Mouse (Mus musculus): Measurements from ENCODE around the gene Fam83e. TPM values are rescaled to one million over a fixed set of nuclear protein-coding genes. Genes with fewer than 3 reads are reported as not detected.

The Fam83e gene
- polyA plus RNA-seq, 1 experiment from 2014 or later: 0.28 TPM

DNA sequence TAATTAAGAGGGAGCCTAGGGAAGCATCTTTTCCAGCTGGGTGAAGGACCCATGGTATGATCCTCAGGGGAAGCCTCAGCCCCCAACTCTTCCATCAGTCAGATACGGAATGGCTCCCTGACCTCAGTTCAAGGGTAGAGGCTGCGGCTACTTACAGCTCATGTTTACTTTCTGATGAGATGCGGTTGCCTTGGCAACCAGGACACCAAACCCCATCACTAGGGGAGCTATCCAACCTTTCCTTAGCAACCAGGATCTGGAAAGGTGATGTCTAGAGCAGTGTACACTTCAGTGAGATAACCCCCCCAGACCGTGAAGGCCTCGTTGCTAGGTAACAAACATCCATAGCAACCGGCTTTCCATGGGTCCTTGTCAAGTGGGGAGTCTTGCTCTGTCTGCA is 12.0 kb upstream of the Fam83e start:
- Histone ChIP-seq H3K36me3 (ENCODE audit: insufficient read depth, low read length) (peaks cover 38% of the 10 kb centered on the region), H3K4me2 (ENCODE audit: low read length) (no peak overlapping the region), H3K27ac (no peak overlapping the region), H3K4me3 (replicated peaks; ENCODE audit: low read depth, low read length) (no peak overlapping the region), H3K4me1 (replicated peaks; ENCODE audit: insufficient read depth, low read length) (peaks cover 18% of the 10 kb centered on the region), H3K9ac (ENCODE audit: low read depth, low read length) (no peak overlapping the region), H3K27me3 (ENCODE audit: insufficient read depth, low read length) (no peaks in the 10 kb centered on the region), H3K9me3 (replicated peaks; ENCODE audit: low read length) (no peaks in the 10 kb centered on the region)
- ATAC-seq (replicated peaks; ENCODE audit: low FRiP score, low read depth) (no peak), DNase-seq (ENCODE audit: low spot score) (no peak)
- 50% methylated on average over 6 of the region's 6 CpGs for WGBS
- TF ChIP-seq CTCF (IDR thresholded peaks at IDR 0.05; ENCODE audit: low read depth): 0 out of 2 replicates have a peak, but pooled peaks have one; percentile 2

DNA sequence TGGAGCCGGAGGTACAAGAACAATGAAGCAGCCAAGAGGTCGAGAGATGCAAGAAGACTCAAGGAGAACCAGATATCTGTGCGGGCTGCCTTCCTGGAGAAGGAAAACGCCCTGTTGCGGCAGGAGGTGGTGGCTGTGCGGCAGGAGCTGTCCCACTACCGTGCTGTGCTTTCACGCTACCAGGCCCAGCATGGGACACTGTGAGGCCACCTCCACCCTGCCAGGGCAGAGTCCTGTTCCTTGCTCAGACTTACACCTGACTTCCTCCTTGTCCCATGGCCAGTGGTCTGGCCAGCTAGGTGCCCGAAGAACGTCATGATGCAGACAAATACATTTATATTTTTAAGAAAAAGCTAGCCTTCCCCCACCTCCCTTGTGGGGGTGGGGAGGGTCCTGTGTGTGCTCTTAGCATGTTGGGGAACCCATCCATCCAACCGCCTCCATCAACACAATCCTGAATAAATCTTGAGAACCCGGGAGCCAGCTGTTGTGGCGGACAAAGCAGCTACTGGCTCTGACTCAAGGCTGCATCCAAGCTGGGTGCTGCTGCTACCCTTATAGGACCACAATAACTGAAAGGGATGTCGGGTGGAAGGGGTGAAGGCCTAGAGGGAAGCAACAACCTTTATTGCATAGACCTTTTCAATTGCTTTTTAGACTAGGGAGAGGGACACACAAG is 11.2 kb upstream of the Fam83e start:
- WGBS: 76% methylated on average over 14 of the region's 14 CpGs
- ATAC-seq (replicated peaks; ENCODE audit: low FRiP score, low read depth) (no peak), DNase-seq (ENCODE audit: low spot score) (no peak)
- peaks cover 38% of the 10 kb centered on the region for H3K36me3 ChIP-seq (ENCODE audit: insufficient read depth, low read length)
- H3K4me3 ChIP-seq (replicated peaks; ENCODE audit: low read depth, low read length): no peak overlapping the region
- H3K4me1 ChIP-seq (replicated peaks; ENCODE audit: insufficient read depth, low read length): peaks cover 18% of the 10 kb centered on the region
- no peak overlapping the region for H3K27ac ChIP-seq
- H3K9me3 ChIP-seq (replicated peaks; ENCODE audit: low read length): no peaks in the 10 kb centered on the region
- no peak for TF ChIP-seq CTCF (IDR thresholded peaks at IDR 0.05; ENCODE audit: low read depth)
- no peaks in the 10 kb centered on the region for H3K27me3 ChIP-seq (ENCODE audit: insufficient read depth, low read length)
- no peak overlapping the region for H3K9ac ChIP-seq (ENCODE audit: low read depth, low read length)
- H3K4me2 ChIP-seq (ENCODE audit: low read length): no peak overlapping the region

DNA sequence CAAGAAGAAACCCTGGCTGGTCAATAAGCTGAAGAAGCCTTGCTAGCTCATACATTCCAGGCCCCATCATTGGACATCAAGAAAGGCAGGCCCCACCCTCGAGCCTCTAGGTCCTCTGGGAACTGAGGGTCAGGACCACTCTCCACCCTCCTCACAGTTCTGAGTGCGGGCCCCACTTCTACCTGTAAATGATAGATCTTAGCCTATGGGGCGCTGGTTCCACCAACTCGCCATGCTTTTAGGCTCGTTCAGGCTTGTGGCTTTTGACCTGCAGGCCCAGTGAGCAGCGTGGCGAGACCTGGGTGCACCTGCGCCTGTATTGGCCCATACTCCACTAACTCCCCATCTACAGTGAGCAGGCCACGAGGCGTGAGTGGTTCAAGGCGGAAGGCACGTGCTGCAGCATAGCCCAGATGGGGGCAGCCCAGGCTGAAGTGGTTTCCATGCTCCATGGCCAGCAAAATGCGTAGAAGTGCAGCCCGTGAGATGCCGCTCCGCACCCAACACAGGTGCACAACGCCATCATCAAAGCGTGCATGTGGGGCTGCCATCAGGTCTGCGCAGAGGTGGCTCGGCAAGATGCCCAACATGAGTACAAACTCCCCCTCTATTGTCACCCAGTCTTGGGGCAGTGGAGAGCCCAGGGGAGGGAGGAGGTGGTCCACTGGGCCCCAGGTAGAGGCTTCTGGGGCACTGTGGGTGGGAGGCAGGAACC is 10.4 kb upstream of the Fam83e start:
- TF ChIP-seq CTCF (IDR thresholded peaks at IDR 0.05; ENCODE audit: low read depth): no peak
- WGBS: 87% methylated on average over 20 of the region's 20 CpGs
- peaks cover 18% of the 10 kb centered on the region for H3K4me1 ChIP-seq (replicated peaks; ENCODE audit: insufficient read depth, low read length)
- H3K4me3 ChIP-seq (replicated peaks; ENCODE audit: low read depth, low read length): no peak overlapping the region
- DNase-seq (ENCODE audit: low spot score) (no peak), ATAC-seq (replicated peaks; ENCODE audit: low FRiP score, low read depth) (no peak)
- no peaks in the 10 kb centered on the region for H3K9me3 ChIP-seq (replicated peaks; ENCODE audit: low read length)
- H3K27me3 ChIP-seq (ENCODE audit: insufficient read depth, low read length): no peaks in the 10 kb centered on the region
- H3K36me3 ChIP-seq (ENCODE audit: insufficient read depth, low read length): peaks cover 38% of the 10 kb centered on the region
- H3K9ac ChIP-seq (ENCODE audit: low read depth, low read length): no peak overlapping the region
- H3K27ac ChIP-seq: no peak overlapping the region
- H3K4me2 ChIP-seq (ENCODE audit: low read length): no peak overlapping the region

DNA sequence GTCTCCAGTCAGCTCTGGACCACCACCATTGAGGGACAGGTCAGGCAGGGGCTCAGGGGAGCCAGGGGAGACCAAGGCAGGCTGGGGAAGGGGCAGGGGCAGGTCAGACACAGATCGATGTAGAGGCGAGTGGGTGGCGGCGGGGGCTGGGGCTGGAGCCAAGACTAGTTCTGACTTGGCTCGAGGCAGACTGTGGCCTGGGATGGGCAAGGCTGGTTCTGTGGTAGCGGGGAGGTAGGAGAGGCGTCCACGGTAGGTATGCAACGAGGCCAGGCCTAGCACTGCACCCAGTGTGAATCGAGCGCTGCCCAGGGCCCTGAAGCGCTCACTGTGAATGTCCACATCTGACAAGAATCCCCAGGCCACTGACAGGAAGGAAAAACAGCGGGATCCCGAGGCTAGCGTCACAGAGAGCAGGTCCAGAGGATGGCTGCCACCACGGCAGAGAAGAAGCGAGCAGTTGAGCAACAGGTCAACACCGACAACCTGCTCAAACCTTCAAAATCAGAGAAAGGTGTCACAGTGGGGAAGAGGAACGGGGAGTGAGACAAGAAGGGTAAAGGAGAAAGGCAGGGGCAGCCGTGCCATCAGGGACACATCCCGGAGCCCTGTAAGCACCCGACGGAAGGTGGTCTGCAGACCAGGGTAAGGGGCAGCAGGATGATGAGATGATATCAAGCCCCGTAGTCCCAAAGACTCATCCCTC is 9.5 kb upstream of the Fam83e start:
- peaks cover 38% of the 10 kb centered on the region for H3K36me3 ChIP-seq (ENCODE audit: insufficient read depth, low read length)
- H3K4me3 ChIP-seq (replicated peaks; ENCODE audit: low read depth, low read length): no peak overlapping the region
- H3K9me3 ChIP-seq (replicated peaks; ENCODE audit: low read length): no peaks in the 10 kb centered on the region
- H3K27ac ChIP-seq: no peak overlapping the region
- H3K27me3 ChIP-seq (ENCODE audit: insufficient read depth, low read length): no peaks in the 10 kb centered on the region
- no peak overlapping the region for H3K4me2 ChIP-seq (ENCODE audit: low read length)
- TF ChIP-seq CTCF (IDR thresholded peaks at IDR 0.05; ENCODE audit: low read depth): no peak
- H3K9ac ChIP-seq (ENCODE audit: low read depth, low read length): no peak overlapping the region
- WGBS: 89% methylated on average over 24 of the region's 24 CpGs
- no peak for ATAC-seq (replicated peaks; ENCODE audit: low FRiP score, low read depth)
- H3K4me1 ChIP-seq (replicated peaks; ENCODE audit: insufficient read depth, low read length): peaks cover 21% of the 10 kb centered on the region
- DNase-seq (ENCODE audit: low spot score): no peak

DNA sequence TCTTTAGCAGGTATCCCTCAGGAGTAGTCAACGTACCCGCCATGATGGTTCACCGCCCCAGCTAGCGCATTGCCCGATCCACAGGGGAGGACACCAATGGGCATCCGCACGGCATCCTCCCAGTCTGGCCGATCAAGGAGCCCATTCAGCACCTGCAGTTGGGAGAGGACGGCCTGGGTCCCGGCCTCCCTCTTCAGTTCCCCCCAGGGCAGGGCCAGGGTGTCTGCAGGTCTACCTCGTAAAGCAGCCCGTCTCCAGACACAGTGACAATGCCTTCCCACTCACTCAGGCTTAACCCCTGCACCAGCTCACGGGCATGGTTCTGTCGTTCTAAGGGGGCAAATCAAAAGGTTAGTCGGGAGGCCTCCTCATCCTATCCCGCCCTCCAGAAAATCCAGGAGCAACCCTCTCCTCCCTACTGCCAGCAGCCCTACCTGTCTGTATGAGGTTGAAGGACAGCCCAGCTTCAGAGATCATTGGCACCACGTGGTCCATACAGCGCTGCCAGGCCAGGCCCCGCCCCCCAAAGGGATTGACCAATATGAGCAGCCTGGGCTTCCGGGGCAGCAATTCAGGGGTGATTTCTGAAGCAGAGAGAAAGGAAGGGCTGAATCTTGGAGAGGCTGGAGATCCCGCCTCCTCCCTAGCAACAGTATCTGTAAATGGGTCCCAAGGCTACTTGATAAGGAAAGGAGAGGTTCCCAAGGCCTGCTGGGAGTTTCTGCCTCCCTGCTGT is 8.8 kb upstream of the Fam83e start:
- DNase-seq (ENCODE audit: low spot score): no peak
- Histone ChIP-seq H3K9me3 (replicated peaks; ENCODE audit: low read length) (no peaks in the 10 kb centered on the region), H3K27ac (no peak overlapping the region), H3K4me3 (replicated peaks; ENCODE audit: low read depth, low read length) (no peak overlapping the region), H3K36me3 (ENCODE audit: insufficient read depth, low read length) (peaks cover 38% of the 10 kb centered on the region), H3K4me2 (ENCODE audit: low read length) (no peak overlapping the region), H3K4me1 (replicated peaks; ENCODE audit: insufficient read depth, low read length) (peaks cover 24% of the 10 kb centered on the region), H3K9ac (ENCODE audit: low read depth, low read length) (no peak overlapping the region), H3K27me3 (ENCODE audit: insufficient read depth, low read length) (no peaks in the 10 kb centered on the region)
- WGBS: 87% methylated on average over 21 of the region's 21 CpGs
- no peak for ATAC-seq (replicated peaks; ENCODE audit: low FRiP score, low read depth)
- TF ChIP-seq CTCF (IDR thresholded peaks at IDR 0.05; ENCODE audit: low read depth): no peak

DNA sequence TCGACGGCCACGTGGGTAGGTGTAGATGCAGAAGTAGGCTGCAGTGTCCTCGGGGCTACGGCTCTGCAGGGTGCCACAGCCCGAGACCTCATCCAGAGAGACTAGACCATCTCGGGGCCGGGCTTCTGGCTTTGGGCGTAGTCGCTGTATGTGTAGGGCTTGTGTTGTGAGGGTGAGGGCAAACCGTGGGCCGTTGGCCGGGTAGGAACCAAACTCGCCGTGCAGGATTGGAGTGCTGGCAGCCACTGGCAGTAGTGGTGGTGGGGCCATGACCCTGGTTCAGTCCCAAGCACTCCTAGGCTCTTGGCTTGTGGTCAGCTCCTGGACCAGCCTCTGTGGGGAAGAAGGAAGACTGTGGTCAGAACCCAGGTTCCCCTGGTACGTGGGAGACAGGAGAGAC is 7.6 kb upstream of the Fam83e start:
- no peak overlapping the region for H3K4me2 ChIP-seq (ENCODE audit: low read length)

More for the DNA sequence above, 7.6 kb upstream of the Fam83e start:
- WGBS: 91% methylated on average over 16 of the region's 16 CpGs
- no peak for ATAC-seq (replicated peaks; ENCODE audit: low FRiP score, low read depth)
- Histone ChIP-seq H3K27me3 (ENCODE audit: insufficient read depth, low read length) (no peaks in the 10 kb centered on the region), H3K9me3 (replicated peaks; ENCODE audit: low read length) (no peaks in the 10 kb centered on the region), H3K4me3 (replicated peaks; ENCODE audit: low read depth, low read length) (no peak overlapping the region), H3K9ac (ENCODE audit: low read depth, low read length) (no peak overlapping the region), H3K27ac (peak overlapping the region; percentile 42; the same call in 1 of the 2 replicates), H3K36me3 (ENCODE audit: insufficient read depth, low read length) (peaks cover 38% of the 10 kb centered on the region), H3K4me1 (replicated peaks; ENCODE audit: insufficient read depth, low read length) (peaks cover 17% of the 10 kb centered on the region)
- no peak for DNase-seq (ENCODE audit: low spot score)
- no peak for TF ChIP-seq CTCF (IDR thresholded peaks at IDR 0.05; ENCODE audit: low read depth)

All from kidney, postnatal 0 days (tissue).